Mouse (Mus musculus): ENCODE data around the gene Efna1. TPM values are rescaled to one million over a fixed set of nuclear protein-coding genes. Genes with fewer than 3 reads are reported as not detected.

Gene Efna1
- total and polyA plus RNA-seq, 2 experiments: 22.1 to 73.1 TPM

DNA sequence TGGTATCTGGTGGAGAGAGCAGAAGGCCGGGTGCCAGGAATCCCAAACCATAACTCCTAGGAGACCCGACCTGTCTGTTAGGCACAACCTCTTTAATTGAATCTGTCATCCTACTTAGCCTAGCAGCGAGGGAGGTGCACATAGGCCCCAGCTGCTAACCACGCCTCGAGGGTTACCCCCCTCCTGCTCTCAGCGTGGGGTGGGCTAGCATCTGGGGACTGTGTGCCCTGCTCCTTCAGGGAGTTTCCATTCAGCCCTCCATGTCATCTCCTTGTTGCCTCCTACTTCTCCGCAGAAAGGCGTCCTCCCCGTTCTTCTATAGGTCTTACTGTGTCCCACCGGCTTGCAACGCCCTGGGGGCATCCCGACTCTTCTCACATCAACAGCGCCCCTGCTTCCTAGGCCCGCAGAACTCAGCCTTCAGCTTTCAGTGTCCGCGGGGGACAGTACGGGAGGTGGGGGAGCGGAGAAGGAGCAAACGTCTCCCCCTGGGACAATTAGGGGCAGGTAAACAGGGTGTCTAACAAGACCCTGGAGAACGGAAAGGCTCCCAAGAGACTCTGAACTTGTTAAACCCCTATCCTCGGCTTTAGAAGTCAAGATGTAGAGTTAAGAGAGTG lies 38.1 kb upstream of the Efna1 start:
- no peaks in the 10 kb centered on the region for H3K79me2 ChIP-seq (ENCODE audit: control insufficient read depth, insufficient read depth, low read length)
- DNase-seq (ENCODE audit: extremely low read depth, low read depth, low spot score): no peak
- peaks cover 21% of the 10 kb centered on the region for H3K4me1 ChIP-seq (ENCODE audit: control insufficient read depth, insufficient read depth, low read length)
- no peaks in the 10 kb centered on the region for H3K36me3 ChIP-seq (ENCODE audit: control insufficient read depth, insufficient read depth, low read length)
- no peak overlapping the region for H3K4me3 ChIP-seq (ENCODE audit: insufficient read depth, low read depth, low read length)
- no peak for TF ChIP-seq CTCF (IDR thresholded peaks at IDR 0.05; ENCODE audit: low read depth, low read length)
- TF ChIP-seq POLR2A (IDR thresholded peaks at IDR 0.05; ENCODE audit: extremely low read depth, insufficient read depth, low read length): no peak
- 27% methylated on average over 21 of the region's 21 CpGs for WGBS
- no peak overlapping the region for H3K9ac ChIP-seq (ENCODE audit: low read depth, low read length)
- no peak overlapping the region for H3K27ac ChIP-seq (replicated peaks; ENCODE audit: insufficient read depth, low read depth, low read length)
- peaks cover 46% of the 10 kb centered on the region for H3K27me3 ChIP-seq (ENCODE audit: control insufficient read depth, insufficient read depth, low read length)

DNA sequence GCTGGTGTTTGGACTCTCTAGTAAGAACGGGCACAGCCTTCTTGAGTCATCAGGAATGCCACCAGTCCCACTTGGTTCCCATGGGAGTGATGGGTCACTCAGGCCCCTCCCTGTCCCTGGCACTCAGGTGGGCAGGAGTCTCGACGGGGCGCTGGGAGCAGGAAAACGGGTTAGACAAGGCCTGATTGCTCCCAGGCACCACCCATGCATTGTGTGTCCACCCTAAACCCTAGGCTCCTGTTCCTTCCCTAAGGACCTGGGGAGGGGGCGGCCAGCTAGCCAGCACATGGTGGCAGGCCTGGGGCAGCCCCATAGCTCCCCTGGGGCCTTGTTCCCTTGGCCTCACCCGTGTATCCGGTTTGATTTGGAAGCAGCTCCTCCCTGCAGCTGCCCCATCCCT lies 37.4 kb upstream of the Efna1 start:
- Histone ChIP-seq H3K4me3 (ENCODE audit: insufficient read depth, low read depth, low read length) (no peak overlapping the region), H3K9ac (ENCODE audit: low read depth, low read length) (no peak overlapping the region), H3K4me1 (ENCODE audit: control insufficient read depth, insufficient read depth, low read length) (peaks cover 21% of the 10 kb centered on the region), H3K36me3 (ENCODE audit: control insufficient read depth, insufficient read depth, low read length) (no peaks in the 10 kb centered on the region), H3K27ac (replicated peaks; ENCODE audit: insufficient read depth, low read depth, low read length) (no peak overlapping the region), H3K27me3 (ENCODE audit: control insufficient read depth, insufficient read depth, low read length) (peaks cover 46% of the 10 kb centered on the region), H3K79me2 (ENCODE audit: control insufficient read depth, insufficient read depth, low read length) (no peaks in the 10 kb centered on the region)
- TF ChIP-seq CTCF (IDR thresholded peaks at IDR 0.05; ENCODE audit: low read depth, low read length) (no peak), POLR2A (IDR thresholded peaks at IDR 0.05; ENCODE audit: extremely low read depth, insufficient read depth, low read length) (no peak)
- 85% methylated on average over 8 of the region's 8 CpGs for WGBS
- DNase-seq (ENCODE audit: extremely low read depth, low read depth, low spot score): no peak

DNA sequence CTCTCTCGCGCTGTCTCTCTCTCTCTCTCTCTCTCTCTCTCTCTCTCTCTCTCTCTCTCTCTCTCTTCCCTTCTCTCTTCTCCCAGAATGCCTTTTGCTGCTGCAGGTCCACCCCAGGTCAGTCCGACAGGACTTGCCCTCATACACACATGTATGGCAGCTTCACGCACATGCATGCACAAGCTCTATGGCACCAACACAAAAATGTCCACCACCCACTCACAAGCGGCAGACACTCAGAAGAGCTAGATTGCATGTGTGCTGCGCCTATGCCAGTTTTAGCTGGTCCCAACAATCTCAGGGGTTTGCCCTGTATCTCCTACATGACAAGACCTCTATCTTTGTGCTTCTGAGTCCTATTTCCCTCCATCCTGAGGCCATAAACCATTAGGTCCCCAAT lies 36.3 kb upstream of the Efna1 start:
- TF ChIP-seq CTCF (IDR thresholded peaks at IDR 0.05; ENCODE audit: low read depth, low read length) (no peak), POLR2A (IDR thresholded peaks at IDR 0.05; ENCODE audit: extremely low read depth, insufficient read depth, low read length) (no peak)
- H3K27me3 ChIP-seq (ENCODE audit: control insufficient read depth, insufficient read depth, low read length): peaks cover 37% of the 10 kb centered on the region
- WGBS: 77% methylated on average over 6 of the region's 6 CpGs
- no peak overlapping the region for H3K27ac ChIP-seq (replicated peaks; ENCODE audit: insufficient read depth, low read depth, low read length)
- H3K4me1 ChIP-seq (ENCODE audit: control insufficient read depth, insufficient read depth, low read length): peaks cover 16% of the 10 kb centered on the region; the same call in 1 of the 2 replicates
- no peaks in the 10 kb centered on the region for H3K36me3 ChIP-seq (ENCODE audit: control insufficient read depth, insufficient read depth, low read length)
- H3K9ac ChIP-seq (ENCODE audit: low read depth, low read length): no peak overlapping the region
- no peak for DNase-seq (ENCODE audit: extremely low read depth, low read depth, low spot score)
- no peak overlapping the region for H3K4me3 ChIP-seq (ENCODE audit: insufficient read depth, low read depth, low read length)
- no peaks in the 10 kb centered on the region for H3K79me2 ChIP-seq (ENCODE audit: control insufficient read depth, insufficient read depth, low read length)

DNA sequence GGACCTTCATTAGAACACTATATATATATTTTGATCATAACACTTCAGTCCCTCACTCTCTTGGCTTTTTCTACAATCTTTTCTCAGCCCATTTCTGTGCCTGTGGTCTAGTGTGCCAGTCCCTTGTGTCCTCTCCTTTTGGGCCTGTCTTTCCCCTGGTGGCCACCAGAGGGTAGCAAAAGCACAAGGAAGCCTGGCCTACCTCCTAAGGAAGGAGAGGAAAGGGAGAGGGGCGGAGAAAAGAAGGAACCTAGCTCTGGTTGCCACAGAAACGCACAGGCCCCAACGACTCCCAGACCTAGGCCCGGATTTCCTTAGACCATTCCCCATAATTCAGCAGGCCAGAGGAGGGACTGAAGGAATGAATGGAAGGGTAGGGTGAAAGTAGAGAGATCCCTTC lies 35.9 kb upstream of the Efna1 start:
- peak; percentile 52 for DNase-seq (ENCODE audit: extremely low read depth, low read depth, low spot score)
- H3K36me3 ChIP-seq (ENCODE audit: control insufficient read depth, insufficient read depth, low read length): no peaks in the 10 kb centered on the region
- TF ChIP-seq POLR2A (IDR thresholded peaks at IDR 0.05; ENCODE audit: extremely low read depth, insufficient read depth, low read length): no peak
- peak; percentile 90 for TF ChIP-seq CTCF (IDR thresholded peaks at IDR 0.05; ENCODE audit: low read depth, low read length)
- no peak overlapping the region for H3K9ac ChIP-seq (ENCODE audit: low read depth, low read length)
- peaks cover 12% of the 10 kb centered on the region; the same call in 1 of the 2 replicates for H3K4me1 ChIP-seq (ENCODE audit: control insufficient read depth, insufficient read depth, low read length)
- H3K4me3 ChIP-seq (ENCODE audit: insufficient read depth, low read depth, low read length): no peak overlapping the region
- peaks cover 33% of the 10 kb centered on the region for H3K27me3 ChIP-seq (ENCODE audit: control insufficient read depth, insufficient read depth, low read length)
- no peak overlapping the region for H3K27ac ChIP-seq (replicated peaks; ENCODE audit: insufficient read depth, low read depth, low read length)
- WGBS: 8% methylated on average over 4 of the region's 4 CpGs
- H3K79me2 ChIP-seq (ENCODE audit: control insufficient read depth, insufficient read depth, low read length): no peaks in the 10 kb centered on the region

DNA sequence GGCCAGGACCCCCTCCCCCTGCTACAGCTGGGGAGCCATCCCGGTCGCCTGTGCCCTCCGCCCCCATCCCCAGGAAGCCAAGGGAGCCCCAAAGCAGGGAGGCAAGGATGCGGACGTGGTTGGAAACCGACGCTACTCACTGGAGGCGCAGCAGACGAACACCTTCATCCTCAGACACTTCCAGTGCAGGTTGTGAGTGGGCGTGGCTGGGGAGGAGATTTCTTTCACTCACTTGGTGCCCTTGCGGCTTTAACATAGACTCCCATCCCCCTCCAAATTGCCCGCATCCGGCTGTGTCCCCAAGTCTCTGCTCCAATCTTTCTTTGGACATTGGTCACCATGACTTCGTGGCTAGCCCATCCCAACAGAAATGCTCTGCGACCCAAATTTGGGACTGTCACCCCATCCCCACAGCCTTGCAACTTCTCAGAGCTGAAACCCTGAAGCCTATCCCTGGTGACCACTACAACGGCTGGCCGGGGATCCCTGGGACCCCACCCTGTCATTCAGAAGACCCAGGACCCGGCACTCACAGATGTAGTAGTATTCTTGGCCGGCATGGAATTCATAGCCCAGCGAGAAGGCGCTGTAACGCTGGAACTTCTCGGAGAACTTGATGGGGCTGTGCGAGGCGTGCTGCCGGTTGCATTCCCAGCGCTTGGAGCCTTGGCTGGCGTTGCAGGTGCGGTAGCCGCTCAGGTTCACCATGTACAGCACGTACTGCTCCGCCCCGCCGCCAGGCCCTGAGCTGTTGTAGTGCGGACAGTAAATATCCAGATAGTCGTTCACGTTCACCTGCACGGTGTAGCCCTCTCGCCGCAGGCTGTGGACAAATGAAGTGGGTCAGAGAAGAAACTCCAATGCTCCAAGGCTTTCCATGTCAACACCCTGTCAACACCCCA lies 35.2 kb upstream of the Efna1 start:
- no peak overlapping the region for H3K9ac ChIP-seq (ENCODE audit: low read depth, low read length)
- WGBS: 13% methylated on average over 40 of the region's 40 CpGs
- no peak for DNase-seq (ENCODE audit: extremely low read depth, low read depth, low spot score)
- peaks cover 26% of the 10 kb centered on the region for H3K27me3 ChIP-seq (ENCODE audit: control insufficient read depth, insufficient read depth, low read length)
- H3K27ac ChIP-seq (replicated peaks; ENCODE audit: insufficient read depth, low read depth, low read length): no peak overlapping the region
- H3K4me3 ChIP-seq (ENCODE audit: insufficient read depth, low read depth, low read length): no peak overlapping the region
- H3K79me2 ChIP-seq (ENCODE audit: control insufficient read depth, insufficient read depth, low read length): no peaks in the 10 kb centered on the region
- no peaks in the 10 kb centered on the region for H3K36me3 ChIP-seq (ENCODE audit: control insufficient read depth, insufficient read depth, low read length)
- peaks cover 7% of the 10 kb centered on the region; the same call in 1 of the 2 replicates for H3K4me1 ChIP-seq (ENCODE audit: control insufficient read depth, insufficient read depth, low read length)
- TF ChIP-seq CTCF (IDR thresholded peaks at IDR 0.05; ENCODE audit: low read depth, low read length) (peak; percentile 10; the same call in 1 of the 2 replicates), POLR2A (IDR thresholded peaks at IDR 0.05; ENCODE audit: extremely low read depth, insufficient read depth, low read length) (no peak)
